9 mouse cellular contexts compared by ENCODE assay signal in genomic region chr9:59071220-59071977, GRCm38 (mm10). TPM values are rescaled to one million over a fixed set of nuclear protein-coding genes. Genes with fewer than 3 reads are reported as not detected.
DNase-seq lines count a peak whose midpoint lies in the region; TF ChIP-seq lines count a peak whose summit lies in the region.
"Had no signal": no experiment of that assay in that cellular context is flagged by ENCODE, and none has a peak within 500 bp of the region (broad histone marks: within the 10 kb centered on the region; RNA-seq: fewer than 3 reads in every experiment).

No protein-coding gene starts in this region.

- intact Hi-C loops in heart, adult 2 months (cut with DNase I), result no loop called here

- H3K4me1 ChIP-seq in heart, adult 2 months (ENCODE audit: control insufficient read depth, insufficient read depth, low read length), result peaks cover 4% of the 10 kb centered on the region; the same call in 1 of the 2 replicates
- peaks cover 38% of the 10 kb centered on the region for H3K4me1 ChIP-seq in midbrain, embryonic 10.5 days
- H3K4me1 ChIP-seq in cerebellum, adult 2 months (ENCODE audit: control insufficient read depth, insufficient read depth, low read length), result no peaks in the 10 kb centered on the region; the same call in 1 of the 2 replicates
- H3K4me1 ChIP-seq: liver, embryonic 15.5 days had no signal

- no peaks in the 10 kb centered on the region for H3K27me3 ChIP-seq in heart, adult 2 months (ENCODE audit: control insufficient read depth, insufficient read depth, low read length)
- peaks cover 46% of the 10 kb centered on the region for H3K27me3 ChIP-seq in midbrain, embryonic 10.5 days (ENCODE audit: low read depth, poor library complexity, severe bottlenecking)
- H3K27me3 ChIP-seq in cerebellum, adult 2 months (ENCODE audit: control insufficient read depth, insufficient read depth, low read length), result no peaks in the 10 kb centered on the region
- H3K27me3 ChIP-seq: liver, embryonic 15.5 days had no signal

- 60% methylated on average over 7 of the region's 7 CpGs for WGBS in heart, adult 2 months
- 71% methylated on average over 7 of the region's 7 CpGs for WGBS in midbrain, embryonic 10.5 days
- WGBS in cerebellum, adult 2 months, result 73% methylated on average over 7 of the region's 7 CpGs

- TF ChIP-seq CTCF in heart, adult 2 months (IDR thresholded peaks at IDR 0.05), result no peak
- no peak for TF ChIP-seq CTCF in cerebellum, adult 2 months (IDR thresholded peaks at IDR 0.05; ENCODE audit: borderline replicate concordance, insufficient read depth, low read depth, low read length)

- TF ChIP-seq EP300 in heart, adult 2 months (IDR thresholded peaks at IDR 0.05; ENCODE audit: insufficient read depth, low read depth, low read length), result peak; percentile 94

- no peak overlapping the region for H3K4me3 ChIP-seq in heart, adult 2 months
- H3K4me3 ChIP-seq in midbrain, embryonic 10.5 days, result peak overlapping the region; percentile 43; the same call in 1 of the 2 replicates
- H3K4me3 ChIP-seq in cerebellum, adult 2 months (replicated peaks; ENCODE audit: insufficient read depth, low read depth, low read length), result no peak overlapping the region
- H3K4me3 ChIP-seq: liver, embryonic 15.5 days had no signal

- peak overlapping the region; percentile 70 for H3K27ac ChIP-seq in heart, adult 2 months
- H3K27ac ChIP-seq in midbrain, embryonic 10.5 days (replicated peaks), result peak overlapping the region; percentile 19; the same call in 1 of the 2 replicates
- no peak overlapping the region for H3K27ac ChIP-seq in cerebellum, adult 2 months (ENCODE audit: insufficient read depth, low read length)
- H3K27ac ChIP-seq: liver, embryonic 15.5 days had no signal

- H3K9me3 ChIP-seq in midbrain, embryonic 10.5 days (replicated peaks), result no peaks in the 10 kb centered on the region
- H3K9me3 ChIP-seq: liver, embryonic 15.5 days had no signal

- no peak overlapping the region for H3K9ac ChIP-seq in heart, adult 2 months (ENCODE audit: low read depth, low read length)
- H3K9ac ChIP-seq: liver, embryonic 15.5 days had no signal

- peak; percentile 45 for DNase-seq in embryo, embryonic 10 days (ENCODE audit: low spot score)
- DNase-seq in embryo, embryonic 9.5 days (ENCODE audit: extremely low spot score), result no peak
- DNase-seq in Muller cell, postnatal 12 days (ENCODE audit: inconsistent ontology term), result peak; percentile 29
- DNase-seq in heart, adult 2 months, result peak in 1 of 2 experiments; percentile 63
- DNase-seq in midbrain, embryonic 10.5 days (ENCODE audit: low spot score), result no peak
- no peak for DNase-seq in urinary bladder, postnatal 25 days (ENCODE audit: low spot score)
- DNase-seq in layer of hippocampus, adult 11-12 months (ENCODE audit: low spot score), result no peak
- no peak for DNase-seq in cerebellum, adult 2 months

- H3K79me2 ChIP-seq in heart, adult 2 months (replicated peaks; ENCODE audit: control insufficient read depth, insufficient read depth, low read length), result no peaks in the 10 kb centered on the region

- no peak for TF ChIP-seq POLR2A in heart, adult 2 months (IDR thresholded peaks at IDR 0.05; ENCODE audit: insufficient read depth, low read depth, low read length)
- no peak for TF ChIP-seq POLR2A in cerebellum, adult 2 months (IDR thresholded peaks at IDR 0.05; ENCODE audit: borderline replicate concordance, insufficient read depth, low read length)

- no peaks in the 10 kb centered on the region for H3K36me3 ChIP-seq in heart, adult 2 months (ENCODE audit: control insufficient read depth, insufficient read depth, low read length)
- no peaks in the 10 kb centered on the region for H3K36me3 ChIP-seq in midbrain, embryonic 10.5 days
- H3K36me3 ChIP-seq: liver, embryonic 15.5 days had no signal

RNA-seq across cellular contexts. Expression of gene Neo1, which starts 35.2 kb away (rescaled TPM):
- 10 to 100 TPM; 46.9 to 48.1 TPM for total RNA-seq in heart, adult 2 months (2021)
- polyA plus RNA-seq in heart, adult 2 months (2012; rRNA removed), result 30.5 and 52.4 TPM in 2 replicates
- polyA plus RNA-seq in midbrain, embryonic 10.5 days (2016; fragmentation: Nextera tagmentation; extraction: Ambion mirVana), result 26.1 and 28.3 TPM in 2 replicates
- polyA plus RNA-seq in cerebellum, adult 2 months (2012; rRNA removed), result 37.6 and 38.7 TPM in 2 replicates

Comparison
In these comparisons a context has a peak if more than half of its experiments do, and no peak if none do; other contexts are left out.
1. DNase-seq: peak in embryo, embryonic 10 days (single experiment) and Muller cell, postnatal 12 days (single experiment); none in embryo, embryonic 9.5 days (single experiment), midbrain, embryonic 10.5 days (single experiment), urinary bladder, postnatal 25 days (single experiment), layer of hippocampus, adult 11-12 months (single experiment) and cerebellum, adult 2 months (0 of 2).